Mouse (Mus musculus) C2C12 (cell line): ENCODE results near the gene E330009J07Rik. TPM values are rescaled to one million over a fixed set of nuclear protein-coding genes. Genes with fewer than 3 reads are reported as not detected.

Experiments used
- H3K27me3 ChIP-seq: one replicate; pipeline ENCODE4 v1.6.1; 2011; ENCODE audit not compliant: control insufficient read depth, insufficient read depth, insufficient read length
- H3K36me3 ChIP-seq: one replicate; pipeline ENCODE4 v1.6.1; 2011; ENCODE audit not compliant: control insufficient read depth, insufficient read depth
- H3K4me3 ChIP-seq: one replicate; pipeline ENCODE4 v1.5.1; 2011; ENCODE audit warnings: mild to moderate bottlenecking, control low read depth; ENCODE audit not compliant: poor library complexity, insufficient read depth, severe bottlenecking
- H3K79me2 ChIP-seq: one replicate; pipeline ENCODE4 v1.6.1; 2011; ENCODE audit not compliant: control insufficient read depth, insufficient read depth
- H3K79me3 ChIP-seq: one replicate; pipeline ENCODE4 v1.6.1; 2011; ENCODE audit warnings: low read depth, control low read depth
- H3ac ChIP-seq: one replicate; pipeline ENCODE3; 2011; ENCODE audit warnings: low read depth; ENCODE audit not compliant: control insufficient read depth, insufficient read length
- CEBPB ChIP-seq: IDR thresholded peaks from one replicate; pipeline ENCODE4 v1.6.1; 2011; ENCODE audit warnings: low read depth, mild to moderate bottlenecking, control low read depth, moderate library complexity
- CTCF ChIP-seq: IDR thresholded peaks from one replicate; pipeline ENCODE4 v1.5.1; 2011; ENCODE audit not compliant: control insufficient read depth, insufficient read depth, insufficient read length
- FOSL1 ChIP-seq: IDR thresholded peaks from one replicate; pipeline ENCODE4 v1.8.0; 2011; ENCODE audit warnings: mild to moderate bottlenecking, low read length; ENCODE audit not compliant: poor library complexity, insufficient read depth, severe bottlenecking
- MAX ChIP-seq: IDR thresholded peaks from one replicate; pipeline ENCODE4 v1.6.1; 2011; ENCODE audit warnings: mild to moderate bottlenecking, control low read depth
- MYOD1 ChIP-seq: IDR thresholded peaks from one replicate; pipeline ENCODE4 v1.6.1; 2011; ENCODE audit warnings: low read depth; ENCODE audit not compliant: control insufficient read depth, insufficient read length
- MYOG ChIP-seq: IDR thresholded peaks from one replicate; pipeline ENCODE4 v1.6.1; 2011; ENCODE audit not compliant: control insufficient read depth, insufficient read length; ENCODE audit errors: extremely low read depth
- USF1 ChIP-seq: IDR thresholded peaks from one replicate; pipeline ENCODE4 v1.6.1; 2011; ENCODE audit warnings: low read depth, mild to moderate bottlenecking, control low read depth, moderate library complexity
- polyA plus RNA-seq: library from polyadenylated mRNA; unstranded; fragments of >200 nt; fragmentation: generic; extraction: Trizol; gene quantifications from one replicate; pipeline ENCODE4 v1.2.1, GENCODE M21; 2012; ENCODE audit warnings: missing spikeins

Gene E330009J07Rik
- polyA plus RNA-seq, 1 experiment = 0.82 TPM

GRCm38 (mm10) chr6:40393213-40393612, 42.7 kb downstream of the E330009J07Rik start:
- Histone ChIP-seq H3K4me3 (no peak overlapping the region), H3K79me3 (no peaks in the 10 kb centered on the region), H3ac (no peak overlapping the region), H3K27me3 (no peaks in the 10 kb centered on the region), H3K36me3 (peaks cover 32% of the 10 kb centered on the region), H3K79me2 (no peaks in the 10 kb centered on the region)
- peak; percentile 38 for TF ChIP-seq CTCF
- no peak for TF ChIP-seq MAX

GRCm38 (mm10) chr6:40390975-40391374, 45.0 kb downstream of the E330009J07Rik start:
- no peak overlapping the region for H3K4me3 ChIP-seq
- H3K27me3 ChIP-seq = no peaks in the 10 kb centered on the region
- H3K79me2 ChIP-seq = no peaks in the 10 kb centered on the region
- H3ac ChIP-seq = no peak overlapping the region
- H3K36me3 ChIP-seq = peaks cover 43% of the 10 kb centered on the region
- TF ChIP-seq MYOD1 = no peak
- no peak for TF ChIP-seq USF1
- no peak for TF ChIP-seq CEBPB
- TF ChIP-seq FOSL1 = no peak
- TF ChIP-seq CTCF = no peak
- TF ChIP-seq MYOG = no peak
- no peaks in the 10 kb centered on the region for H3K79me3 ChIP-seq

- Histone ChIP-seq H3ac (no peak overlapping the region), H3K36me3 (peaks cover 44% of the 10 kb centered on the region), H3K4me3 (no peak overlapping the region), H3K79me3 (no peaks in the 10 kb centered on the region), H3K79me2 (no peaks in the 10 kb centered on the region), H3K27me3 (no peaks in the 10 kb centered on the region)
- TF ChIP-seq USF1 (no peak), CTCF (no peak), MYOG (no peak), MYOD1 (no peak), MAX (no peak), CEBPB (no peak), FOSL1 (no peak)
These were observed 47.3 kb downstream of the E330009J07Rik start for GRCm38 (mm10) chr6:40388660-40389059.

GRCm38 (mm10) chr6:40385682-40386081, 50.3 kb downstream of the E330009J07Rik start:
- Histone ChIP-seq H3K79me3 (no peaks in the 10 kb centered on the region), H3K36me3 (peaks cover 34% of the 10 kb centered on the region), H3K79me2 (no peaks in the 10 kb centered on the region), H3K27me3 (no peaks in the 10 kb centered on the region), H3K4me3 (no peak overlapping the region), H3ac (no peak overlapping the region)
- no peak for TF ChIP-seq FOSL1
- no peak for TF ChIP-seq CTCF

- TF ChIP-seq CTCF = no peak
- no peak for TF ChIP-seq FOSL1
- TF ChIP-seq CEBPB = no peak
- no peak for TF ChIP-seq MYOD1
- TF ChIP-seq MAX = no peak
- no peak for TF ChIP-seq USF1
- no peak for TF ChIP-seq MYOG
- H3K4me3 ChIP-seq = no peak overlapping the region
- H3ac ChIP-seq = no peak overlapping the region
- no peaks in the 10 kb centered on the region for H3K27me3 ChIP-seq
- no peaks in the 10 kb centered on the region for H3K79me2 ChIP-seq
- peaks cover 25% of the 10 kb centered on the region for H3K36me3 ChIP-seq
- no peaks in the 10 kb centered on the region for H3K79me3 ChIP-seq
These were observed 54.0 kb downstream of the E330009J07Rik start for GRCm38 (mm10) chr6:40381908-40382307.

- Histone ChIP-seq H3K4me3 (no peak overlapping the region), H3K36me3 (peaks cover 26% of the 10 kb centered on the region), H3ac (no peak overlapping the region), H3K79me3 (no peaks in the 10 kb centered on the region), H3K27me3 (no peaks in the 10 kb centered on the region), H3K79me2 (no peaks in the 10 kb centered on the region)
- no peak for TF ChIP-seq MYOG
- no peak for TF ChIP-seq MYOD1
- TF ChIP-seq CEBPB = no peak
- no peak for TF ChIP-seq FOSL1
- TF ChIP-seq CTCF = no peak
- TF ChIP-seq MAX = no peak
- TF ChIP-seq USF1 = no peak
These were observed 55.8 kb downstream of the E330009J07Rik start for GRCm38 (mm10) chr6:40380181-40380580.
